Mouse (Mus musculus): ENCODE results near the gene Slc10a6.

Slc10a6 gene

GRCm38 (mm10) chr5:103614356-103614755 is 14.8 kb downstream of the Slc10a6 start:
- DNase-seq = no peak

- DNase-seq = no peak
Measured at GRCm38 (mm10) chr5:103612316-103612715, 16.9 kb downstream of the Slc10a6 start.

GRCm38 (mm10) chr5:103610856-103611472 is 18.2 kb downstream of the Slc10a6 start:
- DNase-seq = no peak

GRCm38 (mm10) chr5:103610148-103610547 is 19.1 kb downstream of the Slc10a6 start:
- DNase-seq = no peak

DNA sequence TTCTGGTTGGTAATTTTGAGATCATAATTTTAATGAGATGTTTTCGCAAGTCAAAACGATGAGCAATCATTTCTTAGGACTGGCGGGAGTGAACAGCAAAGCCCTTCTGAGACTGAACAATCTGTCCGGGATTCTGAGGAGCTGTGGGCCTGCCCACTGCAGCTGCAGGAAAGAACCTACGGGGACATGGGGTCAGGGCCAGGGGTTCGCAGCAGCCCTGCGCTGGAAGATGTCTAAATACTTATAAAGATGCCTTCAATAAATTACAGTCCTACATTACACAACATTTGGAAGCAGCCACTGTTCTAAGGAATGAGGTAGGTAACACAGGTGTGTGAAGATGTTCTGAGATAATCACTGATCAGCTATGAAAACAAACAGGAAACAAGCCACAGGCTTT is 23.5 kb downstream of the Slc10a6 start:
- DNase-seq = no peak

GRCm38 (mm10) chr5:103603115-103603893 is 25.9 kb downstream of the Slc10a6 start:
- DNase-seq = no peak

GRCm38 (mm10) chr5:103598881-103599280 is 30.3 kb downstream of the Slc10a6 start:
- no peak for DNase-seq

DNA sequence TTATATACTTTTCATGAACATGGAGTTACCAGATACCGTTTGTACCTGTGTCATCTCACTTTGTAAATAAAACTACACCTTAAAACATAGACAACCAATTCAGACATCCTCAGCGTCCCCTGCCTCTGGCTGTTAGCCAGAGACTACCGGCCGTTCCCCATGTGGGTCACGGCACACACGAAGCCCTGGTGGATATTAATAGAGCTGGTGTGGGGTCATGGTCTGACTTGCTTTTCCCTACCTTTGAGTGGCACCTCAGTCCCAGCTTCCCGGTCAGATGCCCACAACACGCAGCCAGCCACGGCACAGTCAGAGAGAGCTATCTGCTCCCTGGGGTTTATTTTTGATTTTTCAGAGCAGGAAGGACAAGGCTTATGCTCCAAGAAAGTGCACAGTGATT is 30.9 kb downstream of the Slc10a6 start:
- DNase-seq = no peak

DNA sequence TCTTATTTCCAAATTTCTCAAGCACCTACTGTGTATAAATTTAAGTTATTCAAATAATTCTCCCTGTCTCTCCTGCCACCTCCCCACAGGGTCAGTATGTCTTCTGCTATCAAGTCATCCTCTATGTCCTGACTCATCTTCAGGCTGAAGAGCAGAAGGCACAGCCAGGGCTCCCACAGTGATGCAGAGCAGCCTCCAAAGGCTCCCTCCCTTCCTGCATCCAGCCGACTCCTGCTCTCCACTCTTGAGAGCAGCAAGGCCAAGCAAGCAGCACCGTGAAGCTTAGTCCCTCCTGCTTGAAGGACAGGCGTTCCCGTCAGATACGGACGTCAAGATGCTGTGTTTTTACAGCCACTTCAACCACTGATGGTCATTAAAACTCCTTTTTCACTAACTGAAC is 31.6 kb downstream of the Slc10a6 start:
- no peak for DNase-seq

DNA sequence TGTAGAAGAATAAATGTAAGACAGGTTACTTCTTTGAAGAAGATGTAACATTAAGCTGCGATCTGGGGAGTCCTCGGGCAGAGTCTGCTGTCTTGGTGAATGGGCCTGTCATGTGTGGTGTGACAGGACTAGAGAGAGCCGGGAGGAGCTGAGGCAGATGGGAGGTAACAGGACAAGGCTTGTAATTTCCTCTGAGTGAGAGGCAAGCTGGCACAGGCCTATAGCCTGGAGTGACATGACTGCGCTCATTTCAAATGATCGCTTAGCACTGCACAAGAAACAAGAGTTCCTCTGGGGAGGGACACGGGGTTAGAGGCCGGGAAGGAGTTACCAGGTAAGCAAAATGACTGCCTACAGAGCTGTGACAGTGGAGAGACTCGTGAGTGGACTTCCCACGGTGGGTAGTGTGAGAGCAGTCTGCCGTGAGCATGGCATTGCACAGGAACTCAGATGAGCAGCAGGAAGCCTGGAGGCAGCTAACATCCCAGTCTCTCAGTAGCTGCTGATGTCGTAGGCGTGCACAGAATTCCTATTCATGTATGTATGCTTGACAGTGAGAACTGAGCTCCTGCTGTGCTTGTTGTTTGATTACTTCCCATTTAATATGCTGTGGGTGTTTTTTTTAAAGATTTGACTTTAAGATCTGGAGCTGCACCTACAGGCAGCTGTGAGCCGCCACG is 32.6 kb downstream of the Slc10a6 start:
- DNase-seq = no peak

GRCm38 (mm10) chr5:103595394-103596226 is 33.6 kb downstream of the Slc10a6 start:
- DNase-seq = no peak

- no peak for DNase-seq
Measured at GRCm38 (mm10) chr5:103593575-103593974, 35.6 kb downstream of the Slc10a6 start.

DNA sequence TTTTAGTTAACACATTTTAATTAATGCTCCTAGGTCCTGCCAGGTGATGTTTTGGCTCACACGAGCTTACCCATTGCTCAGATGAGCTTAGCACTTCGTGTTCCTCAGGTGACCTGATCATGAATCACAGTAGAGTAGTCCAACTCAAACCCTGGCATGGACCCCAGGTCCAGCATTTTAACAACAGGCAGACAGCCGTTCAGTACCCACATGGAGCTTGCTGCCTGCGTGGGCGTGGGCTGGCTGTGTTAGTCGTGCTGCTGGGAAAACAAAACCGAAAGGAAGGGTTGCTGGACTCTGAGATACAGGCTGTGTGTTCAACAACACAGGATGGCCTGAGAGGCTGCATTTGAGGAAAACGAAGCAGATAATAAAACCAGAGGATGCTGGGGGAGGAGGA is 36.5 kb downstream of the Slc10a6 start:
- no peak for DNase-seq

DNA sequence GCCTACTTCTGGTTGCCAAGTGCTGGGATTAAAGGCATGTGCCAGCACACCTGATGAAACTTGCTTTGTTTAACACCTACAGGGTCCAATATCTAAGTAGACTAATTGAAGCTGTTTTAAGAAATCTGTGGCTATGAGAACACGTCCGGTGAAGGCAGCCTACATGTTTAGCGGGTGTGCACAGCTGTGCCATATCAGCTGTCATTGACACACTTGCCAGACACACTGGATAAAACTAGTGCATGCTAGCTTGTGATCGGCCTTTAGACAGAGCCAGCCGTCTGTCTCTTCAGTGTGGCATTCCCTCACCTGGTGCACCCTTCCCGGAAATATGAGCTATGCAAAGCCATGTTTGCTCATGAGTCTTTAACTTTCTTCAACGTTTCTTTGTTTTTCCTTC is 37.4 kb downstream of the Slc10a6 start:
- DNase-seq = no peak

- DNase-seq = no peak
Measured at GRCm38 (mm10) chr5:103587219-103587618, 42.0 kb downstream of the Slc10a6 start.

- no peak for DNase-seq
Measured at GRCm38 (mm10) chr5:103579680-103580420, 49.4 kb downstream of the Slc10a6 start.

- DNase-seq = no peak
Measured at GRCm38 (mm10) chr5:103569446-103569845, 59.8 kb downstream of the Slc10a6 start.

DNA sequence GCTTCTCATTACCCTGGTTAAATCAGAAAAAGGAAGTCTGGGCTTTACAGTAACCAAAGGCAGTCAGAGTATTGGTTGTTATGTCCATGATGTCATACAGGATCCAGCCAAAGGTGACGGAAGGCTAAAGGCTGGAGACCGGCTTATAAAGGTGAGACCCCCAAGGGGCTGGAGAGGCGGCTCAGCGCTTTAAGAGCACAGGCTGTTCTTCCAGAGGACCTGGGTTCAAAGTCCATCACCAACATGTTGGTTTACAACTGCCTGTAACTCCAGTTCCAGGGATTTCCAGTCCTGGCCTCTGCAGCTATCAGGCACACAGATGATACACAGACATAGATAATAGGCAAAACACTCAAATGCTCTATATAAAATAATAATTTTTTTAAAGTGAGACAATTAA is 61.2 kb downstream of the Slc10a6 start:
- DNase-seq = no peak

DNA sequence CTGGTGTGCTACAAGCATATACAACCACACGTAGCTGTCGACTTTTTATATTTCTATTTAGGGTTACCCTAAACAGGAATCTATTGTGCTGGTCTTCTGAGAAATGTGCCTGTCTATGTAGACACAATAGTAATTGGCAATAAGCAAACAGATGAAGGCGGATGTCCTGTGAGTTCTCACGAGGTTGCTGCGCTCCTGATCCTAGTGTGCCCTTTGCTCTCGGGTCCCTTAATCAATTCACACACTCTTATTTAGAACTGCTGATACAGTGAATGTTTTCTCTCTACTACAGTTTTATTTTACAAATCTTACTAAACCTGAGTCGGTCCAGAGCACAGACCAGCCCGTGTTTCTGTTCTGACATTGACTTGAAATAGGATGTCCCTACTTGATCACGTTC is 68.7 kb downstream of the Slc10a6 start:
- no peak for DNase-seq
